Mouse (Mus musculus) kidney, adult 11 months (tissue): ENCODE measurements around the gene Coq5.
A peak's percentile ranks its signal among the peaks of the same experiment; 100 is the strongest.
"Not testable (repeated sequence)": the region's sequence is repeated elsewhere in the genome, so short reads cannot be mapped to it uniquely, and the experiment has no call there.

Source experiments
- DNase-seq: peaks from one replicate; pipeline ENCODE4 v3.0.0; 2022

Gene Coq5

DNA sequence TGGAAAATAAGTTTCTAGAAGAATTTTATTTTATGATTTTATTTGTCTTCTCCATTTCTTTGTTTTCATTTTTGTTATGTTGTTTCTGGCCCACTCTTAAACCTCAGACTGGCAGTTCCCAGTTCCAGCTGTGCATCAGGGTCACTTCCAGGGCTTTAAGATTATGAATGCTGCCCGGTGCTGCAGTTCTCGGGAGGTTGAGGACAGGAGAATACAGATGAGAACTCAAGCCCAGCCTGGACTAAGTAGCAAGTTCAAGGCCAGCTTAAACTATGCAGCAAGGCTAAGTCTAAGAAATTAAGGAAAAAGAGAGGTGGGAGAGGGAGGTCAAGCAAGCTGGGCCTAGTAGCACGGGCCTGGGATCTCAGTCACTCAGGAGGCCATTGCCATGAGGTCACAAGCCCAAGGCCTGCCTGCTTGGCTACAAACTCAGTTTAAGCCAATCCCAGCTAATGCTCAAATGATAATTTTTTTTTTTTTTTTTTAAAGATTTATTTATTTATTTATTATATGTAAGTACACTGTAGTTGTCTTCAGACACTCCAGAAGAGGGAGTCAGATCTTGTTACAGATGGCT, 11.9 kb upstream of the Coq5 start:
- DNase-seq, result no peak

DNA sequence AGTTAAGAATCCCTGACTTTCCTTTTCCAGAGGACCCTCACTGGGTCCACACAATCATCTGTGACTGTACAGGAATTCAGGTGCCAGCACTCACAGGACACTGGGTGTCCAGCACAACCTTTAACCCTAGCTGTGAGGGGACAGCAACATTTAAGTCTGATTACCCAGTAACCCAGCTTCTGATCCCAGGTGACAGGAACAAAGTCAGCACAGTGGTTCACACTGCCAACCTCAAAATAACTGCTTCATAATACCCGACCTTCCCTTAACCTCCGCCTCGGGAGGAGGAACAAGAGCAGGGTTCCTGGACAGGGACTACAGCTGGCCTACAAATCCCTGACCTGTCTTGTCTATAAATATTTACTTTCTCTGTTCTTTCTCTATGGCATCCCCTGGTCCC, 11.2 kb upstream of the Coq5 start:
- DNase-seq, result peak; percentile 49

DNA sequence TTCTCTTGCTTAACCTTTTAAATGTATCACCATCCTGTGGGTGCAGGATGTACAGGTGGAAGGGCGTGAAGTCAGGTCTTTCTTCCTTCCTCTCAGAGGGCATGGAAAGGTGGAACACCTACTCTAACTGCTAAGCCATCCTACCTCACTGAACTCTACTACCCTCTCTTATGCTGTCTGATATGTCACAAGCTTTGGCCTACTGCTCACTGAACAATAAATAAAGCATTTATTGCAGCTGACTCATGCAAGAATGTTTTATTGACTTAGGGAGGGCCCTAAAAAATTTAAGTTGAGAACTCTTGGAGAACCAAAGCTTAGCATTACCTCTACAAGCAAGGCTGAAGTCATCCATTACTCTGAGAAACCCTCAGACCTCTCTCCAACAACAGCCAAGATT, 9.5 kb upstream of the Coq5 start:
- DNase-seq, result no peak

- DNase-seq, result no peak
These were observed 7.3 kb upstream of the Coq5 start for GRCm38 (mm10) chr5:115271931-115272811.

GRCm38 (mm10) chr5:115272812-115273548, 6.5 kb upstream of the Coq5 start, which contains the start of gene Rnf10:
TSS of gene Rnf10 (minus strand) at chr5:115272898.
- DNase-seq, result peak; percentile 97

- no peak for DNase-seq
These were observed 5.8 kb upstream of the Coq5 start for GRCm38 (mm10) chr5:115273549-115274135.

- DNase-seq, result no peak
These were observed 5.1 kb upstream of the Coq5 start for GRCm38 (mm10) chr5:115274353-115274752.

- no peak for DNase-seq
These were observed 4.7 kb upstream of the Coq5 start for GRCm38 (mm10) chr5:115274771-115275170.

- no peak for DNase-seq
These were observed 3.5 kb upstream of the Coq5 start for GRCm38 (mm10) chr5:115275998-115276397.

GRCm38 (mm10) chr5:115278053-115278452, 1.4 kb upstream of the Coq5 start:
- no peak for DNase-seq

DNA sequence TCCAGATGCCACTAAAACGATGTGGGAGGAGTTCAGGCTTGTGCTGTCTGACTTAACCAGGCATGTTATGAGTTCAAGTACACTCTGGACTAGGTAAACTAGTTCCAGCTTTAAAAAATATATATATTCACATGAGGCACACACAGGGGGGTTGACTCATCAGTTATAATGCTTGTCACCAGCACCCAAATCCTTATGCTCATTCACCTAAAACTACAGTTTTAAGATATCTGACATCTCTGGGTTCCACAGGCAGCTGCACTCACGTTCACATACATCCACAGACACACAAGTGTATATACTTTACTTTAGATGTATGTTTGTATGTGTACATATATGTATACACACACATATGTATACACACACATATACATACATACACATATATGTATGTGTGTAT, 681 bp upstream of the Coq5 start:
- DNase-seq, result no peak

DNA sequence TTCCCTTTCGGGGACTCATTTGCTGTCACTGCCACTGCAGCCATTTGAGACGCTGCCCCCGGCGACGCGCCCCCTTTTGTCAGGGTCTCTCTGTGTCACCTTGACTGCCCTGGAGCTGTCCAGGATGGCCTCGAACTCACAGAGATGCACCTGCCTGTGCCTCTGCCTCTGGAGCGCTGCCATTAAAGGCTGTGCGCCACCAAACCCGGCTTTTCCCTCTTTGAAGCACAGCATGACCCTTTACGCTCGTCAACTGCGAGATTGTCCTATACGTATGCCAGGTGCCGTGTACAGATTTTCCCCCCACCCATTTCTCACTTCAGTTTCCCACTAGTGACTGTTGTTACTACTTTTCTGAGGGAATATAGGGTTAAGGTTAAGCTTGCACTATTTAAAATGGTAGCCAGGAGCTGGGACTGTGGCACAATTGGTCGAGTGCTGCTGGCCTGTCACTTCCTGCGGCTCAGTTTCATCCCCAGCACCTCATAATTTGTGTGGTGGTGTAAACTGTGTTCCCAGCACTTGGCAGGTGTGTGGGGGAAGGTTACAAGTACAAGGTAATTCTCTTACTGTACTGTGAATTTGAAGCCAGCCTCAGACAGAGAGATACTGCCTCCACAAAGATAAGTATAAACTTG, 703 bp downstream of the Coq5 start:
- DNase-seq, result no peak

DNA sequence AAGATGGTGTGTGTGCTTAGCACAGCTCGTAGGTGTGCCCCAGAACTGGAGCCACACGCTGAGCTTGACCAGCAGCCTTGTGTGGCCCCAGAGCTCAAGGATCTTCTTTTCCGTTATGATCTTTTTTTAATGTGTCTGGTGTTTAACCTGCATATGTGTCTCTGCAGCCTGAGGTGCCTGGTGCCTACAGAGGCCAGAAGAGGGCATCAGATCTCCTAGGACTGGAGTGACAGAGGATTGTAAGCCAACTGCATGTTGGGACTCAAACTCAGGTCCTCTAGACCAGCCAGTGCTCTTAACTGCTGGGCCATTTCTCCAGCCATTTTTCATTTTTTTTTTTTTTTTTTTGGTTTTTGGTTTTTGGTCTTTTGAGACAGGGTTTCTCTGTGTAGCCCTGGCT, 5.3 kb downstream of the Coq5 start:
- DNase-seq, result no peak

GRCm38 (mm10) chr5:115294173-115294572, 14.7 kb downstream of the Coq5 start:
- no peak for DNase-seq

- DNase-seq, result no peak
These were observed 16.9 kb downstream of the Coq5 start for GRCm38 (mm10) chr5:115296347-115296746.

DNA sequence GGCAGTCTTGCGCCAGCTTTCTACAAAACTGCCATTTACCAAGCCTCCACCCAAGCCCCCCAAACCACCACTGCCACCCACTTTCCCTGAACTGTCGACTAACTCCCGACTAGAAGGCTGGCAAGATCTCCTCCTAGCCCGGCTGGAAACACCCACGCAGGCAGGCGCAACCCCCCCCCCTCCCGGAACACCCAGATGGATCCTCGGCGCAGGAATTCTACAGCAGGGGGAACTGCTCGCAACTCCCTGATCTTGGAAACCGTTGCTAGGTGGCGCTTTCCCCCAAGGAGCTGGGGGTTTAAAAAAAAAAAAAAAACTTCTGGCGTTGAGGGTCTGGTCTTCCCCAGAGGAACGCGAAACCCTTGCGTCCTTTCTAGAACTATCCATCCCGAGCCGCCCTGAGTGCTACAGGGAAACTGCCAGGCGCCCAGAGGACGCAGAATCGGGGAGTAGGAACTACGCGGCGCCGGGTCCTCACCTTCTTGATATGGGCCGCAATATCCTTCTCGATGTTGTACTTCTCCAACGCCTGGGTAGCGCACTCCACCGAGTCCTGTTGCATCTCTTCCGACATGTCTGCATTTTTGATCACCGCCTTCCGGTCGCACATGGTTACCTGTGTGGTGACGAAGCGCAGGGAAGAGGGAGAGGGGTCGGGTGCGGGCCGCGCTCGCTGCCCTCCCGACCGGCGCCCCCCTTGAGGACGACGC, 20.7 kb downstream of the Coq5 start:
- DNase-seq, result peak; percentile 55

GRCm38 (mm10) chr5:115300792-115301614, 21.5 kb downstream of the Coq5 start, which contains the start of gene Dynll1:
TSS of gene Dynll1 (minus strand) at chr5:115300999.
- peak; percentile 98 for DNase-seq

GRCm38 (mm10) chr5:115301615-115302014, 22.1 kb downstream of the Coq5 start:
- DNase-seq, result peak; percentile 27

GRCm38 (mm10) chr5:115302190-115302589, 22.7 kb downstream of the Coq5 start:
- not testable (repeated sequence) for DNase-seq

- DNase-seq, result no peak
These were observed 32.9 kb downstream of the Coq5 start for GRCm38 (mm10) chr5:115312354-115312753.
